Mouse (Mus musculus): ENCODE measurements around the gene Prkar2a.
A peak's percentile ranks its signal among the peaks of the same experiment; 100 is the strongest.
"Not testable (repeated sequence)": the region's sequence is repeated elsewhere in the genome, so short reads cannot be mapped to it uniquely, and the experiment has no call there.

Prkar2a gene

GRCm38 (mm10) chr9:108689106-108689505 is at the start of gene Prkar2a:
Gene Prkar2a (plus strand): TSS chr9:108689314.
- peak; percentile 79 for DNase-seq

DNA sequence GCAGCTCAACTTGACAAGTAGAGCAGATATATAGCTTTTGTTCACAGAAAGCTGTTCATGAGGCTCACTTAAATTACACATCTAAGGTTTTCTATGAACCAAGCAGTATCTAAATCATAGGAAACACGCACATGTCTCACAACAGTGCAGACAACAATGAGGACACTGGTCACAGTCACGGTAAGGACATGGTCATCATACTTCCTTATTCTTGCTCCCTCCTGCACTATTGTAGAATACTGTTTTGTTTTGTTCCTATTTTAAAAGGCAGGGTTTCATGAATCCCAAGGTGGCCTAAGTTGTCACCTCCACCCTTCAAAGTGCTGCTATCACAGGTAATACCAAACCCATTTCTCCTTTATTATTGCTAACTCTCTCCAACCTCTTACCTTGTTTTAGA is 49.3 kb upstream of the Prkar2a start:
- DNase-seq: no peak

DNA sequence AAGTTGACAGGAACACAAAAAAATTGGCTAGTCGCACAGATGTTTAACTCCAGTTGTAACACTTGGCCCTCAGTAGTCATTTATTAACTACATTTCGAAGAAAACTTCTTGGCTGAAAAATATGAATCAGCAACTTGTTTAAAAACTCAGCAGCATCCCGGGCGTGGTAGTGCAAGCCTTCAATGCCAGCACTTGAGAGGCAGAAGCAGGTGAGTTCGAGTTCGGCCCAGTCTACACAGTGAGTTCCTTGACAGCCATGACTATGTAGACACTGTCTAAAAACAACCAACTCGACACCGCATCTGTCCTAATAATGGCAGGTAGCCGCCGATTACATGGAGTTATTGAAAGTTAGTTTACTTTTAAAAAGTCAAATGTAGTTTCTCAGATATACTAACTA is 40.9 kb upstream of the Prkar2a start:
- DNase-seq: no peak

DNA sequence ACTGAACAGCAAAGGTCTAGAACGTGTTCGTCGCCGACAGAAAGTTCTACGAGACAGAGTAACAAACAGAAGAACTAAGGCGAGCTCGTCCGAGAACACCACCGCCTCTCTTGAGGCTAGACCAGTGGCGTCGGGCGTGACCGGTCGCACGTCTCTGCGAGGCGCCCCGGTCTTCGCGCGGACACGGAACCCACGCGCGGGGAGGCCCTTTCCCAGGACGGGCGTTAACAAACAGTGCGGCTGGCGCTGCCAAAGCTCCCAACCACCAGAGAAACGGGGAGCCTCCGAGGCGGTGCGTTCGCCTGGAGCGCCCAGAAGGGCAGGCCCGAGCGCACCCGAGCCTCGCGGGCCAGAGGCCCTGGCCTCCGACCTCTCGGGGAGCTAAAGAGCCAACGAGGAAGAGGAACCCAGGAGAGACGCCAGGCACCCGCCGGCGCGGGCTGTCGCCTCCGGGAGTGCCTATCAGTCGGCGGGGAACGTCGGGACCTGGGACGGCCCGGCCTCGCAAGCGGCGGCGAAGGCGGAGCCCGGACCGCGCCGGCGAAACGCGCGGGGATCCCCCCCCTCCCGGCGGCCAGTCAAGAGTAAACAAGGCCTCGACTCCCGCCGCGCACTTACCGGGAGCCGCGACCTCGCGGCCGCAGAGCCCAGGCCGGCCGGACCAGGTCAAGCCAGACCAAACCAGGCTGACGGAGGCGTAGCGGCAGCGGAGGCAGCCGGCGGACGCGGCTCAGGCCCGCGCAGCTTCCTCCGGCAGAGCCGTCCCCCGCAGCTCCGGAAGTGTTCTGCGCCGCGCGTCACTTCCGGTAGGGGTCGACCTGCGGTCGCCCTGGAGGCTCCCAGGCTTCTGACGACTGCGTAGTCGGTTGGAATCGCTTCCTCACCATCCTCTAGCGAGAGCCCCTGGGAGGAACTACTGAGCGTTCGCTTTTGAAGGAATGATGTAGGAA is 40.2 kb upstream of the Prkar2a start, which contains the start of gene Arih2:
TSS of gene Arih2 (minus strand) at position 776 of the 950 bp plus-strand sequence.
- peak; percentile 95 for DNase-seq

GRCm38 (mm10) chr9:108649561-108650440 is 39.3 kb upstream of the Prkar2a start:
- DNase-seq: no peak

DNA sequence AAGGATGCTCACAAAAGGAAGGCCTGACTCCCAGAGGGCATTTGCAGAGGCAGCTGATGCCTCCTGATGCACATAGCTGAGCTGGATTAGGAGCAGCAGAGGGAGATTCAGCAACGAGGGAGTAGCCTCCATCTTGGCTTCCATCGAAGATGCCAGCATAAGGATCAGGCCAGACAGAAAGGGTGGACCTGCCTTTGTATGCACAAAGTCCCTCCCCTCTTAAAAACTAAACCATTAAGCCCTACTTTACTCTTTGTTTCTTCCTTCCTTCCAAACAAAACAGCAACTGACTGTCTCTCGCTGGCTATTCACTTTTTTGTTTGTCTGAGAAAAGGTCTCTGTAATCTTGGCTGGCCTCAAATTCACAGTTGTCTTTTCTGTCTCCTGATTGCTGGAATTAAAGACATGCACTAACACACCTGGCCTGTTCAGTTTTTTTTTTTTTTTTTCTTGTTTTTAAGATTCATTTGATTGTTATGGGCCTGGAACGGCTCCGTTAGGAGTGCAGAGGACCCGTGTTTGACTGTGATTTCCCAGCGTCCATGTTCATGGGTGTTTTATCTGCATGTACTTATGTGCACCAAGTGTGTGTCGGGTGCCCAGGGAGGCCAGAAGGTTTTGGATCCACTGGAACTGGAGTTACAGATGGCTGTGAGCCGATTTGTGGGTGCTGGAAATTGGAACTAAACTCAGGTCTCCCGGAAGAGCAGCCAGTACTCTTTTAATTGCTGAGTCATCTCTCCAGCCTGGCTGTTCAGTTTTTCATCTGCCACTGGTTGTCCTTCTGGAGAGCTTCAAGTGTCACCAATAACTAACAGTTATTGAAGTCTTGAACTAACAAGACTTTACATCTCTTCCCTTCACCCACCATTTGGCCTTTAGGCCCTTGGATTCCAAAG is 34.3 kb upstream of the Prkar2a start:
- no peak for DNase-seq

GRCm38 (mm10) chr9:108655865-108656264 is 33.2 kb upstream of the Prkar2a start:
- DNase-seq: not testable (repeated sequence)

DNA sequence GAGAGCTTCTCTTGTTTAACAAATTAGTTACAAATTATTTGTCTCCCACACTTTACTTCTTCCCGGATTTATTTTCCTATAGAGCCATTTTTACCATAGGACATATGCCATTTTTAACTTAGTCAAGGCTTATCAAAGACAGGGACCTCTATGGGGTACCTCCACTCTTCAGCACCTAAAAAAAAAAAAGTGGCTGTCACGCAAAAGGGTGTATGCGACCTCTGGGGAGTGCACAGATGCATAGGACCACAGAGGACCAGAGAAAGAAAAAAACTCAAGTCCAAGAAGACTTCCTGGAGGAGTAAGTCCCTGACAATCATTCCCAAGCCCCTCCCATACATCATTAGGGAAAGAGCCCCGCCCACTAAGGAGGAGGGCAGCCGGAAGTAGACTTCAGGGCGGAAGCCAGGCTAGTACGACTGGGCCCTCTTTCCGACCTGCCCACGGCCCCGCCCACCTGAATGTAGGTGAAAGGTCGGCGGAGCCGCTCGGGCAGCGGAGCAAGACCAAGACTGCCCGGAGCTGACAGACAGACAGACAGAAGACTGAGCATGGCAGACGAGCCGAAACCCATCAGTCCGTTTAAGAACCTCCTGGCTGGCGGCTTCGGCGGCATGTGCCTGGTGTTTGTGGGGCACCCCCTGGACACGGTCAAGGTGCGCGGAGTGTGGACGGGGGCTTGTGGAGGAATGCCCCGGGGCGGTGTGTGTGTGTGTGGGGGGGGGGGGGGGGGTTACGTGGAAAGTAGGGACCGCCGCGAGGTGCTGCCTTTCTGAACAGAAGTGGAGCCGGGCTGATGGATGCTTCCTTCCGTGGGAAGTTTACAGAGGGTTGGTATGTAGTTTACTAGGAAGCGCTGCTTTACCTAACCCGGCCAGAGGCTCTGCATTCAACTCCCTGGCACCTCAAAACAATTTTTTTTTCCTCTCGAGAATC is 27.2 kb upstream of the Prkar2a start, which contains the start of gene Slc25a20:
TSS of gene Slc25a20 (plus strand) at position 412 of the 936 bp plus-strand sequence.
- DNase-seq: peak; percentile 91

GRCm38 (mm10) chr9:108662660-108663059 is 26.5 kb upstream of the Prkar2a start:
- DNase-seq: no peak

DNA sequence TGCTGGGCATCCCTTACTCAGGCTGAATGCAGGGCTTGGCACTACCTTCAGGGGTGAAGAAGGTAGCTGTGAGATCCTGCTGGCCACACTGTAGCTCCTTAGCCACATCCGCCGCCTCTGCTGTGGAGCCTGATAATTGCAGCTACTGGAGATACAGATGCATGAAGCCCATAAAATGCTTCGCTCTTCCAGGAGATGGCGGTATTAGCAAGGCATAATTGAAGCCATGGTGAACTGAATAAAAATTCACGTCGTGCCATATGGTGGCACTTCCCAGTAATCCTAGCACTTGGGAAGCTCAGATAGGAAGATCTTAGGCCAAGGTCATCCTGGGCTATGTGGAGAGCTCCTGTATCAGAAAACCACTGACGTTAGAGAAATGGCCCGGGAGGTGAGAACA is 19.2 kb upstream of the Prkar2a start:
- DNase-seq: peak; percentile 73

- DNase-seq: peak; percentile 28
These were observed 16.0 kb upstream of the Prkar2a start for GRCm38 (mm10) chr9:108673151-108673550.

DNA sequence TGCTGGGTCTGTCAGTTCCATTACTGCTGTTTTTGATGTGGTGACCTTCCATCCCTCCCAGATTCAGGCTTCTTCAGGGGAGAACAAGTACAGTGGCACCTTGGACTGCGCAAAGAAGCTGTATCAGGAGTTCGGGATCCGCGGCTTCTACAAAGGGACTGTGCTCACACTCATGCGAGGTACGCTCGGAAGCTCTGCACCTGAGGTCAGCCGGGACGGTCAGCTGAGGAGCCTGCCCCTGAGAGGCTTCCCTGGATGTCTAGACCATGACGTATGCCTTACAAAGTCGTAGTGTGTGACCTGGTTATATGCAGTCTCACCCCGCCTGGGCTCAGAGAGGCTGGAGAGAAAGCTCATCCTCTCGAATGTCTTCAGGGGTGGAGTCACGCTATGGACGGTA is 9.1 kb upstream of the Prkar2a start:
- no peak for DNase-seq

- DNase-seq: no peak
These were observed 2.6 kb upstream of the Prkar2a start for GRCm38 (mm10) chr9:108686475-108686887.

GRCm38 (mm10) chr9:108687181-108687580 is 1.9 kb upstream of the Prkar2a start:
- DNase-seq: no peak

DNA sequence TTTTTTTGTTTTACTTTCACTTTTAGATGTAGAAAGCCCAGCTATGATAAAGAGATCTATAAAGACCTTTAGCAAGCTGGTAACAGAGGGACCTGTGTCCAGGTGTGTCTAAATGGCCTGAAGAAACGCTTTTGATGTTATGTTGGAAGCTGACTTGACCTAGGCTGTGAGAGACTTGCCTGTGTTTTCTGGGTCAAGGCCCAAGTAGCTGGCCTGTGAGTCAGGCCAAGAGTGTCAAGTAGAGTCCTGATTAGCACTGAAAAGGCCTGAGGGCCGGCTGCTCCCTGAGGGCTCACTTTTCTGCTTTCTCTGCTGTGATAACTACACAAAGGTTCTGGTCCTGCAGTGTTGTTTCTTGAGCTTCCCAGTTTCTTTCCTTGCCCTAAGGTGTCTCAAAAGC is 1.4 kb upstream of the Prkar2a start:
- DNase-seq: no peak

DNA sequence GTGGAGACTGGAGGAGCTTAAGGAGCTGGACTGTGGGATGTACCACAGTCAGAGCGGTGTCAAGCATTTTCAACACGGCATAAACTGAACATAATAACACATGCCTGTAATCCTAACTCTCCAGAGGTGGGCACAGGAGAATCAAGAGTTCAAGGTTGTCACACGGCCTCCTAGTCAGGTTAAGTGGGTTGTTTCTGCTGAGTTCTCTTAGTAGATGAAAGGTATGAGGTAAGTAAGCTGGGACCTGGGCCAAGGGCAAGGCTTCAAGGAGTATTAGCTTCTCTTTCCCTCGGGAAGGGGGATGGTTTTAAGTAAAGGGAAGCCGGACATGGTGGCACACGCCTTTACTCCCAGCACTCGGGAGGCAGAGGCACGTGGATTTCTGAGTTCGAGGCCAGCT is 663 bp upstream of the Prkar2a start:
- no peak for DNase-seq

DNA sequence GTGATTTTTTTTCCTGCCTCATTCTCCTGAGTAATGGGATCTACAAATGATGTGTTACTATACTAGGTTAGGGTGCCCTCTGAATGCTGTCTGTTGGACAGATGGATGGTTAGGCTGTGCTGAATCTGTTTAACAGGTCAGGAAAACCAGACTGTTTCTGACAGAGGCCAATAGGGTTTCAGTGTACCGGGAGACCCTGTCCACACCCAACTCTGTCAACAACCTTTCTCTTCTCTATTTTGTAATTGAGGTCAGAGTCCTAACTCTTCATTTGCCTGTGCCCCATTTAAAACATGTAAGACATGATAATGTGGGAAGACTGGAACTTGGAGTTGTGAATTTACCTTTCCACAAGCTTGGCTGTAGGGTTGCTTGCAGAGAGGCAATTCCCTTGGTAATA is 879 bp downstream of the Prkar2a start:
- no peak for DNase-seq

GRCm38 (mm10) chr9:108690914-108691313 is 1.8 kb downstream of the Prkar2a start:
- DNase-seq: no peak

GRCm38 (mm10) chr9:108691371-108691770 is 2.3 kb downstream of the Prkar2a start:
- DNase-seq: no peak

DNA sequence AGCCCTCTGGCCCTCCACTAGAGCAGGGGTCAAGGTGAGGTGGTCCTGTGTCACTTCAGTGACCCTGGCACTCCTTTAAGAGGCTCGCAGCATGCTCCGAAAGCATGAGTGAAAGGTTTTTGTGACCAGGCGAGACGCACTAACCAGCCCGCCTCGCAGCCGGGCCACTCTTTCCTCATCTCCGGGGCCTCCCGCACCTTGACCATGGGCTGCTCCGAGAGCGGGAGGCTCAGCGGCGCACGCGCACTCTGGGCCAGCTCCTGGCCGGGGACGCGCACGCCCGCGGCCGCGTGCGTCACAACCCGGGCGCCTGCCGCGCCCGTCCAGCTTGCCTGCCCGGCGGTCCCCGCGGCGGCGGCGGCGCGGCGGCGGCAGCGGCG is 2.7 kb downstream of the Prkar2a start:
- DNase-seq: peak; percentile 93

All from retina, postnatal 1 day (tissue).